Mouse (Mus musculus): ENCODE data around the gene Insc. TPM values are rescaled to one million over a fixed set of nuclear protein-coding genes. Genes with fewer than 3 reads are reported as not detected.
"Not testable (repeated sequence)": the region's sequence is repeated elsewhere in the genome, so short reads cannot be mapped to it uniquely, and the experiment has no call there.

The Insc gene
- 3.2 and 3.7 TPM in 2 replicates for polyA plus RNA-seq (2016; fragmentation: Nextera tagmentation; extraction: Ambion mirVana)

- no peak within 1 kb of the TSS for H3K27ac ChIP-seq
- WGBS (ENCODE audit: insufficient replicate concordance) = 56% methylated on average over 5 of the region's 5 CpGs
- no peak for ATAC-seq
- H3K9me3 ChIP-seq (replicated peaks) = no peaks in the 10 kb centered on the region
- no peaks in the 10 kb centered on the region for H3K36me3 ChIP-seq
- H3K9ac ChIP-seq = no peak within 1 kb of the TSS
- H3K27me3 ChIP-seq (replicated peaks) = peaks cover 21% of the 10 kb centered on the region
- H3K4me1 ChIP-seq = no peaks in the 10 kb centered on the region
- no peak within 1 kb of the TSS for H3K4me3 ChIP-seq
- no peak within 1 kb of the TSS for H3K4me2 ChIP-seq
These were observed at the start of gene Insc for GRCm38 (mm10) chr7:114743022-114743780. Gene Insc, plus strand, starts transcription at chr7:114743694.

GRCm38 (mm10) chr7:114700871-114701270 is 42.6 kb upstream of the Insc start:
- no peak overlapping the region for H3K27ac ChIP-seq
- no peaks in the 10 kb centered on the region for H3K27me3 ChIP-seq (replicated peaks)
- H3K4me1 ChIP-seq = no peaks in the 10 kb centered on the region
- H3K9me3 ChIP-seq (replicated peaks) = no peaks in the 10 kb centered on the region
- 47% methylated on average over 2 of the region's 2 CpGs for WGBS (ENCODE audit: insufficient replicate concordance)
- ATAC-seq = no peak
- H3K4me2 ChIP-seq = no peak overlapping the region
- no peak overlapping the region for H3K4me3 ChIP-seq
- H3K9ac ChIP-seq = no peak overlapping the region
- H3K36me3 ChIP-seq = no peaks in the 10 kb centered on the region

GRCm38 (mm10) chr7:114706716-114707115 is 36.8 kb upstream of the Insc start:
- no peaks in the 10 kb centered on the region for H3K27me3 ChIP-seq (replicated peaks)
- no peak for ATAC-seq
- no peak overlapping the region for H3K9ac ChIP-seq
- no peak overlapping the region for H3K4me3 ChIP-seq
- H3K4me2 ChIP-seq = no peak overlapping the region
- H3K4me1 ChIP-seq = no peaks in the 10 kb centered on the region
- WGBS (ENCODE audit: insufficient replicate concordance) = 69% methylated on average over 4 of the region's 4 CpGs
- no peaks in the 10 kb centered on the region for H3K36me3 ChIP-seq
- no peak overlapping the region for H3K27ac ChIP-seq
- H3K9me3 ChIP-seq (replicated peaks) = no peaks in the 10 kb centered on the region

- Histone ChIP-seq H3K9ac (no peak overlapping the region), H3K27me3 (replicated peaks) (no peaks in the 10 kb centered on the region), H3K4me3 (no peak overlapping the region), H3K27ac (no peak overlapping the region), H3K4me1 (no peaks in the 10 kb centered on the region), H3K9me3 (replicated peaks) (no peaks in the 10 kb centered on the region), H3K4me2 (no peak overlapping the region), H3K36me3 (no peaks in the 10 kb centered on the region)
- 68% methylated on average over 1 of the region's 1 CpGs for WGBS (ENCODE audit: insufficient replicate concordance)
- no peak for ATAC-seq
These were observed 36.1 kb upstream of the Insc start for GRCm38 (mm10) chr7:114707398-114707797.

GRCm38 (mm10) chr7:114710419-114710818 is 33.1 kb upstream of the Insc start:
- WGBS (ENCODE audit: insufficient replicate concordance) = 59% methylated on average over 2 of the region's 2 CpGs
- ATAC-seq = no peak
- Histone ChIP-seq H3K27me3 (replicated peaks) (no peaks in the 10 kb centered on the region), H3K4me3 (no peak overlapping the region), H3K9me3 (replicated peaks) (no peaks in the 10 kb centered on the region), H3K4me2 (no peak overlapping the region), H3K36me3 (no peaks in the 10 kb centered on the region), H3K4me1 (no peaks in the 10 kb centered on the region), H3K9ac (no peak overlapping the region), H3K27ac (no peak overlapping the region)

GRCm38 (mm10) chr7:114712523-114712922 is 31.0 kb upstream of the Insc start:
- H3K27me3 ChIP-seq (replicated peaks) = peaks cover 11% of the 10 kb centered on the region
- no peak overlapping the region for H3K4me2 ChIP-seq
- no peak overlapping the region for H3K4me3 ChIP-seq
- no peaks in the 10 kb centered on the region for H3K9me3 ChIP-seq (replicated peaks)
- no peaks in the 10 kb centered on the region for H3K36me3 ChIP-seq
- 41% methylated on average over 1 of the region's 1 CpGs for WGBS (ENCODE audit: insufficient replicate concordance)
- ATAC-seq = no peak
- H3K9ac ChIP-seq = no peak overlapping the region
- no peak overlapping the region for H3K27ac ChIP-seq
- no peaks in the 10 kb centered on the region for H3K4me1 ChIP-seq

GRCm38 (mm10) chr7:114718300-114718699 is 25.2 kb upstream of the Insc start, which contains the start of gene Calcb:
Gene Calcb, plus strand, starts transcription at chr7:114718643.
- Histone ChIP-seq H3K9ac (no peak within 1 kb of the TSS), H3K4me1 (no peaks in the 10 kb centered on the region), H3K36me3 (no peaks in the 10 kb centered on the region), H3K27me3 (replicated peaks) (peaks cover 47% of the 10 kb centered on the region), H3K27ac (no peak within 1 kb of the TSS), H3K4me2 (0 out of 2 replicates have a peak within 1 kb of the TSS, but pooled peaks have one; percentile 15), H3K4me3 (no peak within 1 kb of the TSS), H3K9me3 (replicated peaks) (no peaks in the 10 kb centered on the region)
- 10% methylated on average over 11 of the region's 11 CpGs for WGBS (ENCODE audit: insufficient replicate concordance)
- ATAC-seq = no peak

GRCm38 (mm10) chr7:114719381-114720131 is 23.9 kb upstream of the Insc start:
- WGBS (ENCODE audit: insufficient replicate concordance) = 4% methylated on average over 17 of the region's 17 CpGs
- 0 out of 2 replicates have a peak overlapping the region, but pooled peaks have one; percentile 15 for H3K4me2 ChIP-seq

GRCm38 (mm10) chr7:114729696-114730095 is 13.8 kb upstream of the Insc start:
- not testable (repeated sequence) for H3K36me3 ChIP-seq; H3K27ac ChIP-seq; H3K27me3 ChIP-seq (replicated peaks); H3K9ac ChIP-seq; H3K9me3 ChIP-seq (replicated peaks); H3K4me2 ChIP-seq; ATAC-seq; H3K4me3 ChIP-seq; H3K4me1 ChIP-seq
- 55% methylated on average over 4 of the region's 4 CpGs for WGBS (ENCODE audit: insufficient replicate concordance)

More at GRCm38 (mm10) chr7:114719381-114720131, 23.9 kb upstream of the Insc start:
- H3K27ac ChIP-seq = no peak overlapping the region
- peaks cover 47% of the 10 kb centered on the region for H3K27me3 ChIP-seq (replicated peaks)
- H3K4me1 ChIP-seq = no peaks in the 10 kb centered on the region
- H3K9ac ChIP-seq = no peak overlapping the region
- no peak for ATAC-seq
- no peaks in the 10 kb centered on the region for H3K9me3 ChIP-seq (replicated peaks)
- H3K4me3 ChIP-seq = no peak overlapping the region
- H3K36me3 ChIP-seq = no peaks in the 10 kb centered on the region

GRCm38 (mm10) chr7:114731175-114731574 is 12.3 kb upstream of the Insc start:
- no peak for ATAC-seq
- H3K9ac ChIP-seq = no peak overlapping the region
- WGBS (ENCODE audit: insufficient replicate concordance) = 65% methylated on average over 6 of the region's 6 CpGs

GRCm38 (mm10) chr7:114731700-114732099 is 11.8 kb upstream of the Insc start:
- not testable (repeated sequence) for H3K36me3 ChIP-seq; H3K4me1 ChIP-seq; H3K9me3 ChIP-seq (replicated peaks); H3K4me3 ChIP-seq; H3K27ac ChIP-seq; H3K27me3 ChIP-seq (replicated peaks); ATAC-seq; H3K9ac ChIP-seq; H3K4me2 ChIP-seq
- WGBS (ENCODE audit: insufficient replicate concordance) = 28% methylated on average over 4 of the region's 4 CpGs

More at GRCm38 (mm10) chr7:114731175-114731574, 12.3 kb upstream of the Insc start:
- Histone ChIP-seq H3K9me3 (replicated peaks) (no peaks in the 10 kb centered on the region), H3K4me1 (no peaks in the 10 kb centered on the region), H3K4me2 (no peak overlapping the region), H3K36me3 (no peaks in the 10 kb centered on the region), H3K4me3 (no peak overlapping the region), H3K27me3 (replicated peaks) (no peaks in the 10 kb centered on the region), H3K27ac (no peak overlapping the region)

GRCm38 (mm10) chr7:114736256-114736655 is 7.2 kb upstream of the Insc start:
- Histone ChIP-seq H3K27me3 (replicated peaks) (no peaks in the 10 kb centered on the region), H3K9ac (no peak overlapping the region), H3K36me3 (no peaks in the 10 kb centered on the region), H3K4me2 (no peak overlapping the region), H3K27ac (no peak overlapping the region), H3K4me3 (no peak overlapping the region), H3K4me1 (no peaks in the 10 kb centered on the region), H3K9me3 (replicated peaks) (no peaks in the 10 kb centered on the region)
- 71% methylated on average over 5 of the region's 5 CpGs for WGBS (ENCODE audit: insufficient replicate concordance)
- ATAC-seq = no peak

All from liver, embryonic 12.5 days (tissue).